In genomic region chr1:168234355-168234754, GRCm38 (mm10) we compare ENCODE assay signal across 26 mouse cellular contexts.
DNase-seq lines count a peak whose midpoint lies in the region; ATAC-seq and TF ChIP-seq lines count a peak whose summit lies in the region.
"Had no signal": no experiment of that assay in that cellular context is flagged by ENCODE, and none has a peak within 500 bp of the region (broad histone marks: within the 10 kb centered on the region; RNA-seq: fewer than 3 reads in every experiment).

No protein-coding gene starts in this region.

- no peak overlapping the region for H3K9ac ChIP-seq in forebrain, embryonic 12.5 days
- no peak overlapping the region for H3K9ac ChIP-seq in forebrain, embryonic 11.5 days (ENCODE audit: low read length)
- H3K9ac ChIP-seq in kidney, postnatal 0 days (ENCODE audit: low read depth, low read length), result no peak overlapping the region
- no peak overlapping the region for H3K9ac ChIP-seq in forebrain, embryonic 16.5 days (replicated peaks; ENCODE audit: low read depth, low read length)
- H3K9ac ChIP-seq: hindbrain, embryonic 15.5 days; limb, embryonic 15.5 days; liver, embryonic 15.5 days had no signal

- no peak for TF ChIP-seq CTCF in kidney, postnatal 0 days (IDR thresholded peaks at IDR 0.05; ENCODE audit: low read depth)

- H3K4me2 ChIP-seq in forebrain, embryonic 12.5 days, result no peak overlapping the region
- no peak overlapping the region for H3K4me2 ChIP-seq in forebrain, embryonic 11.5 days (ENCODE audit: low read depth, low read length, severe bottlenecking)
- no peak overlapping the region for H3K4me2 ChIP-seq in kidney, postnatal 0 days (ENCODE audit: low read length)
- H3K4me2 ChIP-seq in forebrain, embryonic 16.5 days (ENCODE audit: low read length), result no peak overlapping the region
- H3K4me2 ChIP-seq: hindbrain, embryonic 15.5 days; limb, embryonic 15.5 days; liver, embryonic 15.5 days had no signal

- H3K36me3 ChIP-seq in forebrain, embryonic 12.5 days (replicated peaks), result peaks cover 3% of the 10 kb centered on the region; the same call in 1 of the 2 replicates
- H3K36me3 ChIP-seq in forebrain, embryonic 11.5 days (ENCODE audit: control insufficient read depth, insufficient read depth, low read length), result no peaks in the 10 kb centered on the region
- H3K36me3 ChIP-seq in kidney, postnatal 0 days (ENCODE audit: insufficient read depth, low read length), result no peaks in the 10 kb centered on the region
- H3K36me3 ChIP-seq in forebrain, embryonic 16.5 days (ENCODE audit: control insufficient read depth, insufficient read depth), result no peaks in the 10 kb centered on the region
- H3K36me3 ChIP-seq: hindbrain, embryonic 15.5 days; limb, embryonic 15.5 days; liver, embryonic 15.5 days had no signal

- intact Hi-C loops in heart, postnatal 14 days (cut with DNase I), result no loop called here
- intact Hi-C loops in left cerebral cortex, postnatal 10 days (cut with DNase I), result no loop called here

- DNase-seq in forebrain, embryonic 11.5 days (ENCODE audit: low spot score), result no peak
- peak; percentile 53 for DNase-seq in kidney, postnatal 0 days (ENCODE audit: low spot score)
- no peak for DNase-seq in kidney, postnatal 4 days
- peak; percentile 25 to 30 for DNase-seq in heart, postnatal 14 days
- no peak for DNase-seq in left cerebral cortex, postnatal 10 days (ENCODE audit: extremely low spot score in 1 of 2, low spot score in 2 of 2)
- DNase-seq: adrenal gland, postnatal 10 days; cerebellum, adult 9-10 months; gastrocnemius, postnatal 36 days; kidney, postnatal 10 days; layer of hippocampus, postnatal 36 days; midbrain, embryonic 14.5 days; retina, postnatal 1 day; thymus, postnatal 36 days had no signal

- no peaks in the 10 kb centered on the region for H3K9me3 ChIP-seq in forebrain, embryonic 12.5 days
- H3K9me3 ChIP-seq in forebrain, embryonic 11.5 days (ENCODE audit: control insufficient read depth, low read length), result no peaks in the 10 kb centered on the region
- H3K9me3 ChIP-seq in kidney, postnatal 0 days (replicated peaks; ENCODE audit: low read length), result no peaks in the 10 kb centered on the region
- no peaks in the 10 kb centered on the region for H3K9me3 ChIP-seq in forebrain, embryonic 16.5 days (ENCODE audit: control insufficient read depth, low read length)
- H3K9me3 ChIP-seq: hindbrain, embryonic 15.5 days; limb, embryonic 15.5 days; liver, embryonic 15.5 days; megakaryocyte, embryonic 14.5 days had no signal

- H3K4me1 ChIP-seq in forebrain, embryonic 12.5 days, result peaks cover 48% of the 10 kb centered on the region
- peaks cover 10% of the 10 kb centered on the region; the same call in 1 of the 2 replicates for H3K4me1 ChIP-seq in forebrain, embryonic 11.5 days (replicated peaks; ENCODE audit: control insufficient read depth, insufficient read depth, low read length)
- peaks cover 12% of the 10 kb centered on the region for H3K4me1 ChIP-seq in kidney, postnatal 0 days (replicated peaks; ENCODE audit: insufficient read depth, low read length)
- H3K4me1 ChIP-seq in forebrain, embryonic 16.5 days (replicated peaks; ENCODE audit: control insufficient read depth, insufficient read depth, low read length), result peaks cover 43% of the 10 kb centered on the region
- H3K4me1 ChIP-seq: liver, embryonic 15.5 days had no signal

- no peaks in the 10 kb centered on the region for H3K27me3 ChIP-seq in forebrain, embryonic 12.5 days
- no peaks in the 10 kb centered on the region for H3K27me3 ChIP-seq in forebrain, embryonic 11.5 days (ENCODE audit: control insufficient read depth, insufficient read depth, low read length)
- no peaks in the 10 kb centered on the region for H3K27me3 ChIP-seq in kidney, postnatal 0 days (ENCODE audit: insufficient read depth, low read length)
- no peaks in the 10 kb centered on the region for H3K27me3 ChIP-seq in forebrain, embryonic 16.5 days (replicated peaks; ENCODE audit: control insufficient read depth, insufficient read depth, low read length)
- H3K27me3 ChIP-seq: hindbrain, embryonic 15.5 days; limb, embryonic 15.5 days; liver, embryonic 15.5 days; megakaryocyte, embryonic 14.5 days had no signal

- 0 out of 2 replicates have a peak overlapping the region, but pooled peaks have one; percentile 1 for H3K27ac ChIP-seq in forebrain, embryonic 12.5 days
- no peak overlapping the region for H3K27ac ChIP-seq in forebrain, embryonic 11.5 days (ENCODE audit: low read depth, low read length)
- H3K27ac ChIP-seq in kidney, postnatal 0 days, result no peak overlapping the region
- H3K27ac ChIP-seq in forebrain, embryonic 16.5 days (ENCODE audit: low read length), result 0 out of 2 replicates have a peak overlapping the region, but pooled peaks have one; percentile 2
- H3K27ac ChIP-seq: hindbrain, embryonic 15.5 days; layer of hippocampus, adult 2 months; limb, embryonic 15.5 days; liver, embryonic 15.5 days had no signal

- no peak for ATAC-seq in forebrain, embryonic 12.5 days (ENCODE audit: low FRiP score)
- no peak for ATAC-seq in forebrain, embryonic 11.5 days (replicated peaks; ENCODE audit: low FRiP score)
- ATAC-seq in kidney, postnatal 0 days (replicated peaks; ENCODE audit: low FRiP score, low read depth), result no peak
- no peak for ATAC-seq in forebrain, embryonic 16.5 days
- no peak for ATAC-seq in megakaryocyte, adult 5-6 weeks (ENCODE audit: poor library complexity, severe bottlenecking)
- ATAC-seq: activated CD4-positive, CD25-positive, alpha-beta regulatory T cell, adult 4 months; CD4-positive, CD25-positive, alpha-beta regulatory T cell, adult 4 months; intestine, embryonic 16.5 days; lung, postnatal 0 days had no signal

- H3K4me3 ChIP-seq in forebrain, embryonic 12.5 days (replicated peaks), result no peak overlapping the region
- no peak overlapping the region for H3K4me3 ChIP-seq in forebrain, embryonic 11.5 days (ENCODE audit: low read depth, low read length)
- no peak overlapping the region for H3K4me3 ChIP-seq in kidney, postnatal 0 days (replicated peaks; ENCODE audit: low read depth, low read length)
- H3K4me3 ChIP-seq in forebrain, embryonic 16.5 days (replicated peaks; ENCODE audit: low read length), result no peak overlapping the region
- H3K4me3 ChIP-seq: erythroblast, embryonic 14.5 days; hindbrain, embryonic 15.5 days; layer of hippocampus, adult 2 months; limb, embryonic 15.5 days; liver, embryonic 15.5 days; megakaryocyte, embryonic 14.5 days had no signal

- WGBS in forebrain, embryonic 12.5 days, result 63% methylated on average over 11 of the region's 11 CpGs
- 70% methylated on average over 11 of the region's 11 CpGs for WGBS in forebrain, embryonic 11.5 days
- WGBS in kidney, postnatal 0 days, result 70% methylated on average over 11 of the region's 11 CpGs
- 54% methylated on average over 11 of the region's 11 CpGs for WGBS in forebrain, embryonic 16.5 days

Comparison
In these comparisons a context has a peak if more than half of its experiments do, and no peak if none do; other contexts are left out.
1. H3K27ac ChIP-seq: peak in forebrain, embryonic 12.5 days (single experiment) and forebrain, embryonic 16.5 days (single experiment); none in forebrain, embryonic 11.5 days (single experiment) and kidney, postnatal 0 days (single experiment).
2. DNase-seq: peak in kidney, postnatal 0 days (single experiment) and heart, postnatal 14 days (2 of 2); none in forebrain, embryonic 11.5 days (single experiment), kidney, postnatal 4 days (0 of 2) and left cerebral cortex, postnatal 10 days (0 of 2).